Mouse (Mus musculus) gonadal fat pad, adult 2 months (tissue): ENCODE data around the gene Vmn2r70. TPM values are rescaled to one million over a fixed set of nuclear protein-coding genes. Genes with fewer than 3 reads are reported as not detected.

Experiments
- DNase-seq: peaks from one replicate; pipeline ENCODE4 v3.0.0-alpha.2; 2012; ENCODE audit warnings: low read depth
- polyA plus RNA-seq: library from polyadenylated mRNA; depleted of rRNA; stranded (reverse); fragments of >200 nt; gene quantifications from 2 replicates; pipeline ENCODE4 v1.2.3, GENCODE M21; 2012; rRNA removed

The Vmn2r70 gene
- not detected in 2 replicates for polyA plus RNA-seq

DNA sequence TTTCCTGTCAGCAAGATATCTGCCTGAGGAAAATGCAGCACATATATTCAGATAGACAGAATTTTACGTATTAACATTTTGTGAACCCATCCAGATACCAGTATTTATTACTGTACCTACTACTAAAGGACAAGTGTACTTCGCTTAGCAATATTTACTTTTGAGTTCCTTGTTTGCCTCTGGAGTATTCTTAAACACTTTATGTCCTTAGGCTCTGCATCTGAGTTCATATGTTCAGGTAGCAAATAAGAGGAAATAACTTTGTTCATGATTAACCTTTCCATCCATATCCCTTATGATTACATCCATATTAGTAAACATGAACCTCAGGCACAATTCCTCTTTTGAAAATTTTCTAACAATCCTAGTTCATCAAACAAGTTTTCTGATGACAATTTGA is at the start of gene Vmn2r70:
Vmn2r70 (minus strand) TSS at position 101 of the 400 bp plus-strand sequence.
- DNase-seq, result no peak

- DNase-seq, result no peak
Measured at GRCm38 (mm10) chr7:85562787-85563186, 6.2 kb downstream of the Vmn2r70 start, which contains the start of gene Vmn2r71. Gene Vmn2r71, plus strand, starts transcription at chr7:85563087.

- DNase-seq, result no peak
Measured at GRCm38 (mm10) chr7:85543118-85543517, 25.9 kb downstream of the Vmn2r70 start.

GRCm38 (mm10) chr7:85542108-85542507 is 26.9 kb downstream of the Vmn2r70 start:
- DNase-seq, result no peak

Other genes with a start within 250 kb of the Vmn2r70 start
- gene Vmn2r69, start 153.3 kb downstream of the Vmn2r70 start, polyA plus RNA-seq, result not detected in 2 replicates
- not detected in 2 replicates for gene Vmn2r71, start 6.1 kb downstream of the Vmn2r70 start, polyA plus RNA-seq
- not detected in 2 replicates for gene Vmn2r72, start 185.9 kb upstream of the Vmn2r70 start, polyA plus RNA-seq